Mouse (Mus musculus): ENCODE measurements at regions not wholly inside any gene's neighbourhood (a gene's known extent, or its start where the extent isn't known, plus 50 kb on each side); places are given as distances from the start of the nearest gene placed in this dataset.

DNA sequence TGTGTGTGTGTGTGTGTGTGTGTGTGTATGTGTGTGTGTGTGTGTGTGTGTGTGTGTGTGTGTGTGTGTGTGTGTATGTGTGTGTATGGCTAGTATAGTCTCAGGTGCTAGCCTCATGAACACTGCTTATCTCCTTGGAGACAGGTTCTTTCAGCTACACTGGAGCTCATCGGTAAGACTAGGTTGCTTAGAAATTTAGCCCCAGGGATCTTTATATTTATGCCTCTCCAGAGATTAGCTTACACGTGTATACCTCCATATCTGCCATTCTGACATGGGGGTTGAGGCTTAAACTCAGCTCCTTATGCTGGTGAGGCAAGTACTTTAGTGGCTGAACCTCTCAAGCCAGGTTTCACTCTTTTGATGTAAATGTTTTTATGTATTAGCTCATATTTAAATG, 127.0 kb upstream of the Hgf start:
- TF ChIP-seq KAT2A (IDR thresholded peaks at IDR 0.05; ENCODE audit: insufficient replicate concordance, low read length): no peak
- no peak for TF ChIP-seq MYC (IDR thresholded peaks at IDR 0.05; ENCODE audit: low read depth, low read length)
- TF ChIP-seq CHD1 (IDR thresholded peaks at IDR 0.05; ENCODE audit: low read depth, low read length): no peak
- TF ChIP-seq POLR2AphosphoS2 (IDR thresholded peaks at IDR 0.05; ENCODE audit: low read depth, low read length): no peak
- no peak for TF ChIP-seq E2F4 (IDR thresholded peaks at IDR 0.05; ENCODE audit: insufficient replicate concordance, low read depth, low read length)
- TF ChIP-seq USF2 (conservative IDR thresholded peaks at IDR 0.05; ENCODE audit: low read depth, low read length): no peak
- no peak for TF ChIP-seq NRF1 (IDR thresholded peaks at IDR 0.05; ENCODE audit: low read depth, low read length)
- no peak for TF ChIP-seq GABPA (IDR thresholded peaks at IDR 0.05; ENCODE audit: insufficient replicate concordance, low read depth, low read length)
- in situ Hi-C loops (cut with MboI; ENCODE audit: low pct_ligation_motif_present, low pct_unique_long_range_greater_than_20kb, low sequenced_read_pairs): no loop called here
- Histone ChIP-seq H3K4me1 (ENCODE audit: control insufficient read depth in 1 of 2, insufficient read depth in 2 of 2) (no peaks in the 10 kb centered on the region), H3K79me2 (replicated peaks; ENCODE audit: control insufficient read depth, extremely low read depth, insufficient read depth, poor library complexity, severe bottlenecking) (no peaks in the 10 kb centered on the region), H3K9me3 (replicated peaks; ENCODE audit: low read length) (peaks cover 15% of the 10 kb centered on the region), H3K9ac (ENCODE audit: insufficient read depth, low read depth) (no peak overlapping the region), H3K4me3 (replicated peaks in 1 of 3; ENCODE audit: low read depth in 2 of 3, low read length in 2 of 3, poor library complexity in 1 of 3) (no peak overlapping the region), H3K27me3 (replicated peaks) (no peaks in the 10 kb centered on the region), H3K27ac (ENCODE audit: insufficient read depth, low read depth) (no peak overlapping the region), H3K36me3 (replicated peaks in 1 of 2; ENCODE audit: control insufficient read depth in 1 of 2, insufficient read depth in 1 of 2, low read length in 1 of 2) (no peaks in the 10 kb centered on the region), H3K4me2 (ENCODE audit: insufficient read depth, low read depth, poor library complexity, severe bottlenecking) (no peak overlapping the region)
- dilution Hi-C loops (cut with MboI; ENCODE audit: extremely low pct_ligation_motif_present, extremely low pct_unique_long_range_greater_than_20kb, low sequenced_read_pairs): no loop called here
- DNase-seq (ENCODE audit: extremely low read depth): no peak

DNA sequence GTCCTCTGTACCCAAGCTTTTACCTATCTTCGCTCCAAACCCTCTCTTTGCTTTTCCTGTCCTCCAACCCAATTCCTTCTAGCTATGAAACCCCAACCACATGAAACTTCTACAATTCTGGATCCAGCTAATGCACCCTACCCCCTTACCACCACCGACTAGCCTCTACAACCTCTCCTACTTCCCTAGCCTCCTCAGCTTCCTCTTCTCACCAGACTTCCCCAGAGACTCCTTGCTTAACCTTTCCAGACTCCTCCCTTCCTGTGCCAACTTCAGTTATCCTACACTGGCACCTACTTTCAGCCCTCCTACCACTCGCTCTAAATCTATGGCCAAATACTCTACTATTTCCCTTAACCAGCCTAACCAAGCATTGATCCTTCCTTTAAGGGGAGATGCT, 118.7 kb upstream of the Hgf start:
- no peaks in the 10 kb centered on the region for H3K36me3 ChIP-seq (replicated peaks in 1 of 2; ENCODE audit: control insufficient read depth in 1 of 2, insufficient read depth in 1 of 2, low read length in 1 of 2)
- no peaks in the 10 kb centered on the region for H3K79me2 ChIP-seq (replicated peaks; ENCODE audit: control insufficient read depth, extremely low read depth, insufficient read depth, poor library complexity, severe bottlenecking)
- no peak overlapping the region for H3K4me2 ChIP-seq (ENCODE audit: insufficient read depth, low read depth, poor library complexity, severe bottlenecking)
- no peaks in the 10 kb centered on the region for H3K4me1 ChIP-seq (ENCODE audit: control insufficient read depth in 1 of 2, insufficient read depth in 2 of 2)
- DNase-seq (ENCODE audit: extremely low read depth): no peak
- dilution Hi-C loops (cut with MboI; ENCODE audit: extremely low pct_ligation_motif_present, extremely low pct_unique_long_range_greater_than_20kb, low sequenced_read_pairs) (no loop called here), in situ Hi-C loops (cut with MboI; ENCODE audit: low pct_ligation_motif_present, low pct_unique_long_range_greater_than_20kb, low sequenced_read_pairs) (no loop called here)
- TF ChIP-seq MYC (IDR thresholded peaks at IDR 0.05; ENCODE audit: low read depth, low read length) (no peak), JUND (conservative IDR thresholded peaks at IDR 0.05; ENCODE audit: low read depth, low read length) (no peak), POLR2AphosphoS2 (IDR thresholded peaks at IDR 0.05; ENCODE audit: low read depth, low read length) (no peak), MXI1 (IDR thresholded peaks at IDR 0.05; ENCODE audit: low read depth, low read length) (no peak), MAX (IDR thresholded peaks at IDR 0.05; ENCODE audit: low read length) (no peak), SMC3 (IDR thresholded peaks at IDR 0.05; ENCODE audit: low read depth, low read length) (no peak), TCF12 (IDR thresholded peaks at IDR 0.05; ENCODE audit: low read depth, low read length) (no peak), RAD21 (IDR thresholded peaks at IDR 0.05; ENCODE audit: low read depth, low read length) (no peak), NRF1 (IDR thresholded peaks at IDR 0.05; ENCODE audit: low read depth, low read length) (no peak), HCFC1 (IDR thresholded peaks at IDR 0.05; ENCODE audit: low read depth, low read length) (no peak), E2F4 (IDR thresholded peaks at IDR 0.05; ENCODE audit: insufficient replicate concordance, low read depth, low read length) (no peak), CTCF (conservative IDR thresholded peaks at IDR 0.05 in 1 of 2, IDR thresholded peaks at IDR 0.05 in 1 of 2; ENCODE audit: low read depth in 2 of 2, low read length in 2 of 2) (no peak), ZKSCAN1 (IDR thresholded peaks at IDR 0.05; ENCODE audit: borderline replicate concordance, low read depth, low read length) (no peak), MAZ (IDR thresholded peaks at IDR 0.05; ENCODE audit: low read depth, low read length) (no peak)
- H3K27me3 ChIP-seq (replicated peaks): no peaks in the 10 kb centered on the region
- no peak overlapping the region for H3K4me3 ChIP-seq (replicated peaks in 1 of 3; ENCODE audit: low read depth in 2 of 3, low read length in 2 of 3, poor library complexity in 1 of 3)
- peaks cover 28% of the 10 kb centered on the region for H3K9me3 ChIP-seq (replicated peaks; ENCODE audit: low read length)
- no peak overlapping the region for H3K27ac ChIP-seq (ENCODE audit: insufficient read depth, low read depth)
- H3K9ac ChIP-seq (ENCODE audit: insufficient read depth, low read depth): no peak overlapping the region
